Mouse (Mus musculus) neural tube, embryonic 13.5 days (tissue): ENCODE measurements around the gene Gm26920. TPM values are rescaled to one million over a fixed set of nuclear protein-coding genes. Genes with fewer than 3 reads are reported as not detected.
"Not testable (repeated sequence)": the region's sequence is repeated elsewhere in the genome, so short reads cannot be mapped to it uniquely, and the experiment has no call there.

ENCODE experiments used
- ATAC-seq: fragments of 200-750 bp; cut with Nextera tagmentation; 2 replicates; pipeline ENCODE4 v1.8.0; 2017; ENCODE audit warnings: low read depth, mild to moderate bottlenecking, moderate TSS enrichment, moderate library complexity
- H3K27ac ChIP-seq: fragments of 300-500 bp; sonication (generic); replicated peaks from 2 replicates; pipeline ENCODE4 v1.5.1; 2015; ENCODE audit warnings: moderate library complexity, mild to moderate bottlenecking, inconsistent platforms
- H3K27me3 ChIP-seq: fragments of 300-500 bp; sonication (generic); 2 replicates; pipeline ENCODE4 v1.6.1; 2015; ENCODE audit warnings: mild to moderate bottlenecking, inconsistent platforms
- H3K36me3 ChIP-seq: fragments of 300-500 bp; sonication (generic); 2 replicates; pipeline ENCODE4 v1.6.1; 2015; ENCODE audit warnings: mild to moderate bottlenecking, inconsistent platforms
- H3K4me1 ChIP-seq: fragments of 300-500 bp; sonication (generic); replicated peaks from 2 replicates; pipeline ENCODE4 v1.6.1; 2015; ENCODE audit warnings: inconsistent platforms
- H3K4me2 ChIP-seq: fragments of 300-500 bp; sonication (generic); 2 replicates; pipeline ENCODE4 v1.6.1; 2015; ENCODE audit warnings: inconsistent platforms, mild to moderate bottlenecking, moderate library complexity
- H3K4me3 ChIP-seq: fragments of 300-500 bp; sonication (generic); 2 replicates; pipeline ENCODE4 v1.5.1; 2015; ENCODE audit warnings: mild to moderate bottlenecking, inconsistent platforms
- H3K9ac ChIP-seq: fragments of 300-500 bp; sonication (generic); 2 replicates; pipeline ENCODE4 v1.6.1; 2015; ENCODE audit warnings: moderate library complexity, mild to moderate bottlenecking, inconsistent platforms
- H3K9me3 ChIP-seq: fragments of 300-500 bp; sonication (generic); 2 replicates; pipeline ENCODE4 v1.6.1; 2016; ENCODE audit warnings: inconsistent platforms
- WGBS: fragments of 180-500 bp; shearing (Covaris S2); methylation state at CpG from one replicate; pipeline ENCODE4 v1.1.7; 2015; 5-methylcytosine and 5-hydroxymethylcytosine counted together
- polyA plus RNA-seq: library from polyadenylated mRNA; unstranded; fragments of >200 nt; fragmentation: Nextera tagmentation; extraction: Ambion mirVana; gene quantifications from 2 replicates; pipeline ENCODE4 v1.2.1, GENCODE M21; 2015

The Gm26920 gene
- polyA plus RNA-seq: 1.2 and 1.5 TPM in 2 replicates

GRCm38 (mm10) chr7:30090092-30090969, at the start of gene Gm26920, which contains the start of gene Zfp566:
Gm26920 (minus strand) TSS chr7:30090410.
Zfp566 (minus strand) TSS chr7:30090527.
- no peaks in the 10 kb centered on the region for H3K9me3 ChIP-seq

DNA sequence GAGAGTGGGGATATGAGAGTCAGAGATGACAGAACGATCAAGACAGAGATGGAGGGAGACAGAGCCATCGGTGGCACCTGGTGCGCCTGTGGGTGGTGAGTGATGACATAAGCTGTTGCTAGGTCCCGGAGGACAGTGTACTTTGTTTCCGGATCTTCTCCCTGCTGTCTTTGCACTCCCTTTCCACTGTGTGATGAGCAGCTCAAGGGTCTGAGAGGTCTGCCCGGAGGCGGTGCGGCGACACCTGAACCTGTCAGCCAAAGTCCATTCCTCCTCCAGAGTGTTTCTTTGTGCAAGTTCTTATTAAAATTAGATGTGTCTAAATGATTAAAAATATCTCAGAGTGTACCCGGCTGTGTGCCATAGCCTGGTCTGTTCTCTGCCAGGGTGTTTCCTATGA, 46.6 kb upstream of the Gm26920 start:
- peaks cover 87% of the 10 kb centered on the region for H3K36me3 ChIP-seq
- H3K9me3 ChIP-seq: peaks cover 11% of the 10 kb centered on the region; the same call in 1 of the 2 replicates

More at GRCm38 (mm10) chr7:30090092-30090969, at the start of gene Gm26920, which contains the start of gene Zfp566:
- H3K9ac ChIP-seq: peak within 1 kb of the TSS; percentile 78
- WGBS: under 1% methylated on average over 40 of the region's 40 CpGs
- peak within 1 kb of the TSS; percentile 67 for H3K4me2 ChIP-seq
- no peaks in the 10 kb centered on the region for H3K27me3 ChIP-seq
- H3K27ac ChIP-seq: peak within 1 kb of the TSS; percentile 85
- H3K36me3 ChIP-seq: peaks cover 20% of the 10 kb centered on the region
- H3K4me1 ChIP-seq: peaks cover 34% of the 10 kb centered on the region
- peak; percentile 92 for ATAC-seq
- H3K4me3 ChIP-seq: peak within 1 kb of the TSS; percentile 54

DNA sequence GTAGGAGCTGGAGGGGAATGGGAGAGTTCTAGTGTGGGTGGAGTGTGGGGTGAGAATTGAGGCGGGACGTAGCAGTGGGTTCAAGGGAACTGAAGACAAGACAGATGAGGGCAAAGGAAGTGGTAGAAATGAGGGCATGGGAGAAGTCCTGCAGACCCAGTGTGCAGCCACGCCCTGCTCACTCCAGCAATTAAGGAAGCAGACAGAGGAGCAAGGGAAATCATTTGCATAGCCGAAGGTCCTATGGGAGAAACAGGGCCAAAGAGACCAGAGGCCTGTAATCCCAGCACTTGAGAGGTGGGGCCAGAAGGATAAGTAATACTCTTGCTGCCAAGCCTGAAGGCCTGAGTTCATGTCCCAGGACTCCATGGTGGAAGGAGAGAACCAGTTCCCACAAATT, 42.2 kb upstream of the Gm26920 start:
- WGBS: 94% methylated on average over 4 of the region's 4 CpGs
- ATAC-seq: no peak
- no peak overlapping the region for H3K27ac ChIP-seq
- H3K36me3 ChIP-seq: peaks cover 93% of the 10 kb centered on the region
- H3K9ac ChIP-seq: no peak overlapping the region
- H3K4me1 ChIP-seq: no peaks in the 10 kb centered on the region
- H3K9me3 ChIP-seq: peaks cover 11% of the 10 kb centered on the region; the same call in 1 of the 2 replicates
- no peaks in the 10 kb centered on the region for H3K27me3 ChIP-seq
- no peak overlapping the region for H3K4me3 ChIP-seq
- H3K4me2 ChIP-seq: no peak overlapping the region

More for the DNA sequence above, 46.6 kb upstream of the Gm26920 start:
- H3K9ac ChIP-seq: no peak overlapping the region
- ATAC-seq: no peak
- no peak overlapping the region for H3K4me3 ChIP-seq
- no peak overlapping the region for H3K4me2 ChIP-seq
- no peaks in the 10 kb centered on the region for H3K27me3 ChIP-seq
- no peaks in the 10 kb centered on the region for H3K4me1 ChIP-seq
- WGBS: 95% methylated on average over 10 of the region's 10 CpGs
- no peak overlapping the region for H3K27ac ChIP-seq

GRCm38 (mm10) chr7:30129900-30130299, 39.7 kb upstream of the Gm26920 start:
- 96% methylated on average over 8 of the region's 8 CpGs for WGBS
- Histone ChIP-seq H3K4me2 (no peak overlapping the region), H3K4me1 (no peaks in the 10 kb centered on the region), H3K9ac (no peak overlapping the region), H3K9me3 (peaks cover 11% of the 10 kb centered on the region; the same call in 1 of the 2 replicates), H3K4me3 (no peak overlapping the region), H3K27me3 (no peaks in the 10 kb centered on the region), H3K36me3 (peaks cover 90% of the 10 kb centered on the region), H3K27ac (no peak overlapping the region)
- no peak for ATAC-seq

DNA sequence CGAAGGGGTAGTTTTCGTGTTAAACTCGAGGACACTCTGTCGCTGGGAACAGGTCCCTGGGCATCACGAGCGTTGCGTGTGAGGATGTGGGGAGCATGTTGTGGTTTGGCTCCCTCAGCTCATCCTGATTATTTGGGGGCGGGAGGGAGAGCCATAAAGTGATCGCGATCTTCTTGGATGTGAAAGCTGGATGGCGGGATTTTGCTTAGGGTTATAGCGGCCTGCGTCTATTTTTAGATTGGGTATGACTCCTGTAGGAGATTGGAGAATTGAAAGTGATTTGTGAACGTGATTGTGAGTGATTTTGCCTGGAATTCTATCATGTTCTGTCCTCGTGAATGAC, 31.9 kb upstream of the Gm26920 start:
- H3K27ac ChIP-seq: peak overlapping the region; percentile 83
- H3K4me1 ChIP-seq: peaks cover 13% of the 10 kb centered on the region
- H3K27me3 ChIP-seq: no peaks in the 10 kb centered on the region
- peak overlapping the region; percentile 81 for H3K9ac ChIP-seq
- H3K9me3 ChIP-seq: no peaks in the 10 kb centered on the region
- peaks cover 18% of the 10 kb centered on the region for H3K36me3 ChIP-seq
- ATAC-seq: peak; percentile 12; the same call in 1 of the 2 replicates
- H3K4me2 ChIP-seq: peak overlapping the region; percentile 68
- WGBS: 5% methylated on average over 15 of the region's 15 CpGs
- H3K4me3 ChIP-seq: peak overlapping the region; percentile 77

DNA sequence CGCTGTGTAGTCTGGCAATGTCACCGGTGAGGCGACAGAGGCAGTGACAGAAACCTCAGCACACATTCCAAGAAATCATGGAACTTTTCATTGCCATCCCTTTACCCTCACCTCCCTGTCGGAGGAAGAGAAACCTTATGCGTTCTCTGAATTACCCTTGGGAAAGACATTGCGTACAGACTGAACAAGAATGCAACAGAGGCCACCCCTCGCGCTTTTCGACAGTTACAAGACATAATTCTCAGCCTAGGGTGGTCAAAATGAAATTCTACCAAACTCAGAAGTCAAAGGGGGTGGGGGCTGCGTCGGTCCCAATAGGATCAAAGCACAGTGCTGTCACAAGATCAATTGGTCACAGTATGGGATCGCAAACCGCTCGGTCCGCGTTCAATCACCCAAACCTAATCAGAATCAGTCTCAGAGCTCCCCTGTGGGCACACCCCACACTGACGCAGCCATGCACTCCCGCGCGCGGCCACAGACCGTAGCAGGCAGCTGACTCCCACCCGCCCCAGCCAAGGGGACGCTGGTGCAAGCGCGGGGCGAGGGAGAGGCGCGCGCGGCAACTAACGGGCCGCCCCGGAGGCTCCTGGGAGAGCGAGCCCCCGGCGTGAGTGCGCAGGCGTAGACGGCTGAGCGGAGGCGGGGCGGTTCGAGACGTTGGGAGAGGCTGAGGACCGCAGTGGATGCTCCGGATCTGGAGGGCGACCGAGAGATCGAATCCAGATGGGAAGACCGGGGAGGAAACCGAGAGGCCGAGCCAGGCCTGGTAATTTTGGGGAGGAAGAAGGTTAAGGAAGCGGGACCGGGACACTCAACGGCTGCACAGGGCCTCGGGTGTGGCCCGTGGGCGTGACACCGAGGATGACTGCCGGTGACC, 31.3 kb upstream of the Gm26920 start, which contains the start of gene Zfp382:
Zfp382 (plus strand) TSS at position 635 of the 880 bp plus-strand sequence.
- Histone ChIP-seq H3K9me3 (0 out of 2 replicates have a peak, but pooled peaks cover under 1% of the 10 kb centered on the region), H3K27ac (peak within 1 kb of the TSS; percentile 83), H3K4me3 (peak within 1 kb of the TSS; percentile 77), H3K4me2 (peak within 1 kb of the TSS; percentile 68), H3K27me3 (no peaks in the 10 kb centered on the region), H3K36me3 (peaks cover 12% of the 10 kb centered on the region; the same call in 1 of the 2 replicates), H3K4me1 (peaks cover 13% of the 10 kb centered on the region), H3K9ac (peak within 1 kb of the TSS; percentile 81)
- ATAC-seq: peak; percentile 96
- 1% methylated on average over 61 of the region's 61 CpGs for WGBS

DNA sequence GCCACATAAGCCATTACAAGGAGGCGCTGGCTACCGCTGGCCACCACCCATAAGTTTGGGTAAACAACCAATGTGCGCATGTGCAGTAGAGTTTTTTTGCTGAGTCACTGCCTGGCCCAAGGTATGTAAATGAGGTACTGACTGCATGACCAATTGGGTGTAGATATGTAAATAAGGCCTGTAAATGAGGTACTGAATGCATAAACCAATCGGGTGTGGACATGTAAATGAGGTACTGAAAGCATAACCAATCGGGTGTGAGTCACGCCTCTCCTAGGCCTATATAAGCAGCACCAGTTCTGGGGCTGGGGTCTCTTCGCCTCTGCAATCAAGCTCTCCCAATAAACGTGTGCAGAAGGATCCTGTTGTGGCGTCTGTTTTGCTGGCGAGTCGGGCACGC, 27.7 kb upstream of the Gm26920 start:
- not testable (repeated sequence) for H3K36me3 ChIP-seq, ATAC-seq, H3K9ac ChIP-seq, H3K27ac ChIP-seq, H3K4me3 ChIP-seq, H3K27me3 ChIP-seq, H3K9me3 ChIP-seq, H3K4me1 ChIP-seq, H3K4me2 ChIP-seq
- WGBS: 94% methylated on average over 12 of the region's 12 CpGs

DNA sequence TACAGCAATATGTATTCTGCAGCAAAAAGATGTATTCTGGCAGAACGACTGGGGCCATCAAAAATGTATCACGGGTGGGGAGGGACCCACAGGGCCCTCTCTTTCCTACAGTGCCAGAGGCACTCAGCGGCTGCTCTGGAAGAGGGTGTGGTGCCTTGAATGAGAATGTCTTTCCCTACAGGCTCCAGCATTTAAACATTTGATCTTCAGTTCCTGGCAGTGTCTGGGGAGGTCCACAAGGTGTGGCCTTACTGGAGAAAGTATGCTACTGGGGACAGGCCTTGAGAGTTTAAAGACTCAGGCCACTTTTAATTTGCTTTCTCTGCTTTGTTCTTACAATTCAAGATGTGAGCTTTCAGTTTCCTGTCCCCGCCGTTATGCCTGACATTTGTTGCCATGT, 25.9 kb upstream of the Gm26920 start:
- Histone ChIP-seq H3K4me3 (no peak overlapping the region), H3K4me2 (no peak overlapping the region), H3K9ac (no peak overlapping the region), H3K4me1 (peaks cover 1% of the 10 kb centered on the region; the same call in 1 of the 2 replicates), H3K27ac (no peak overlapping the region), H3K27me3 (no peaks in the 10 kb centered on the region), H3K9me3 (0 out of 2 replicates have a peak, but pooled peaks cover 6% of the 10 kb centered on the region), H3K36me3 (no peaks in the 10 kb centered on the region)
- WGBS: 97% methylated on average over 5 of the region's 5 CpGs
- ATAC-seq: no peak

GRCm38 (mm10) chr7:30099297-30099696, 9.1 kb upstream of the Gm26920 start:
- no peak for ATAC-seq
- no peak overlapping the region for H3K4me2 ChIP-seq
- no peaks in the 10 kb centered on the region for H3K27me3 ChIP-seq
- WGBS: 96% methylated on average over 13 of the region's 13 CpGs
- H3K9me3 ChIP-seq: peaks cover 18% of the 10 kb centered on the region
- peaks cover 65% of the 10 kb centered on the region for H3K36me3 ChIP-seq
- H3K27ac ChIP-seq: no peak overlapping the region
- peaks cover 21% of the 10 kb centered on the region for H3K4me1 ChIP-seq
- no peak overlapping the region for H3K9ac ChIP-seq
- no peak overlapping the region for H3K4me3 ChIP-seq

- Histone ChIP-seq H3K9me3 (no peaks in the 10 kb centered on the region), H3K9ac (peak overlapping the region; percentile 88), H3K27me3 (no peaks in the 10 kb centered on the region), H3K4me2 (peak overlapping the region; percentile 84), H3K4me1 (peaks cover 29% of the 10 kb centered on the region), H3K27ac (peak overlapping the region; percentile 98), H3K36me3 (peaks cover 34% of the 10 kb centered on the region), H3K4me3 (peak overlapping the region; percentile 62)
- no peak for ATAC-seq
- 4% methylated on average over 5 of the region's 5 CpGs for WGBS
Observed at GRCm38 (mm10) chr7:30095551-30096125, 5.4 kb upstream of the Gm26920 start.

DNA sequence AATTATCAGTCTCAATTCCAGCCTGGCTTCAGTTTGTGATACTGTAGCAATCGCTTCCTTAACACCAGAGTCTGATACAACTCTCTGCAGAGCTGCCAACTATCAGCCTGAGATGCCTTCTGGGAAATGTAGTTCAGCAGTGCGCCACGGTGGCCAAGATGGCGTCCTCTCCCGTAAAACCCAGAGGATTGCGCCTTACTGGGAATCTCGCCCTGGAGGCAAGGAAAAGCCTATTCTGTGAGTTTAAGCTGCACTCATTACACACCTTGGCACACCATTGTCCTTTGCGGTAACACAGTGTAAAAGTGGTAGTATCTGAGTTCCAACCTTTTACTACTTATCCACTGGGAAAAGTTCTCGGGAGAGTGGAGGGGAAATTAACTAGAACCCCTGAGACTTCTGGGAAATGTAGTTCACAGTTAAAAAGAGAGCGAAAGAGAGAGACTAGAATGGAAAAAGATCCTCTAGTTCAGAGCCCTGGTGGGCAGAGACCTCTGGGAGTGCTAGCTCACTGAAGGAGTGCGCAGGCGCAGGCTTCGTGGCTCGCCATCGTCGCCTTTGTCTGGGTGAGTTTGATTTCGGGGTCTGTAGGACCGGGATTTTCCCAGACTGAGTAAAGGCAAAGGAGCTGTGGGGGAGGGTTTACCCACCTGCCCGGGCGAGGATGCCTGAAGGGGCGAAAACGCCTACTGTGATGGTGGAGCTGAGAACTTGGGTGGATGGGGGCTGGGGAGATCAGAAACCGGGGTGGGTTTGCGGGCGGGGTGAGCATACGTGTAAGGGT, 4.6 kb upstream of the Gm26920 start, which contains the start of gene Zfp260:
Zfp260 (plus strand) TSS at position 132 of the 784 bp plus-strand sequence.
- under 1% methylated on average over 26 of the region's 26 CpGs for WGBS
- H3K4me3 ChIP-seq: peak within 1 kb of the TSS; percentile 62
- no peaks in the 10 kb centered on the region for H3K27me3 ChIP-seq
- peak within 1 kb of the TSS; percentile 88 for H3K9ac ChIP-seq
- H3K4me2 ChIP-seq: peak within 1 kb of the TSS; percentile 84
- peaks cover 29% of the 10 kb centered on the region for H3K4me1 ChIP-seq
- H3K27ac ChIP-seq: peak within 1 kb of the TSS; percentile 98
- H3K36me3 ChIP-seq: peaks cover 26% of the 10 kb centered on the region
- peak; percentile 77 for ATAC-seq
- H3K9me3 ChIP-seq: no peaks in the 10 kb centered on the region
